Mouse (Mus musculus): ENCODE results near the gene Dalrd3. TPM values are rescaled to one million over a fixed set of nuclear protein-coding genes. Genes with fewer than 3 reads are reported as not detected.

Dalrd3 gene
- polyA plus RNA-seq, 1 experiment from 2014 or later = 150 TPM

DNA sequence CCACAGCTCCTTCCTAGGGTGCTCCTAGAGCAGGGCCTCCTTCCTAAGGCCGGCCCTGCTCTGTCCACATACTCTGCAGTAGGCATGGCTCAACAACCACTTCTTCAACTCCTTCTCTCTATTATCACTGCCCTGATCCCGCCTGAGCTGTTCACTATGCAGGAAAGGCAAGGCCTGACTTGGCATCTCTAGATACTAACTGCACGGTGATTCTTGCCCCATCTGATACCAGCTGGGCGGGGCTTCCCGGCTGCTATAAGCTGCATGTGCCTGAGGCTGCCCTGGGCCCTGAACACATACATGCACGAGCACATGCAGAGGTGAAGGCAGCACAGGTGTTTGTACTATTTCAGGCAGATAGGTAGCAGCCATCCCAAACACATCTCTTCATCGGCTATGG lies 5.6 kb upstream of the Dalrd3 start:
- Histone ChIP-seq H3K36me3 (peaks cover 47% of the 10 kb centered on the region), H3K4me1 (peaks cover 30% of the 10 kb centered on the region), H3K9ac (no peak overlapping the region), H3K9me3 (no peaks in the 10 kb centered on the region), H3K27ac (no peak overlapping the region), H3K27me3 (no peaks in the 10 kb centered on the region), H3K4me3 (no peak overlapping the region), H3K4me2 (no peak overlapping the region)
- ATAC-seq (ENCODE audit: borderline replicate concordance, extremely low read depth, low FRiP score, low TSS enrichment) = no peak
- WGBS = 84% methylated on average over 7 of the region's 7 CpGs

DNA sequence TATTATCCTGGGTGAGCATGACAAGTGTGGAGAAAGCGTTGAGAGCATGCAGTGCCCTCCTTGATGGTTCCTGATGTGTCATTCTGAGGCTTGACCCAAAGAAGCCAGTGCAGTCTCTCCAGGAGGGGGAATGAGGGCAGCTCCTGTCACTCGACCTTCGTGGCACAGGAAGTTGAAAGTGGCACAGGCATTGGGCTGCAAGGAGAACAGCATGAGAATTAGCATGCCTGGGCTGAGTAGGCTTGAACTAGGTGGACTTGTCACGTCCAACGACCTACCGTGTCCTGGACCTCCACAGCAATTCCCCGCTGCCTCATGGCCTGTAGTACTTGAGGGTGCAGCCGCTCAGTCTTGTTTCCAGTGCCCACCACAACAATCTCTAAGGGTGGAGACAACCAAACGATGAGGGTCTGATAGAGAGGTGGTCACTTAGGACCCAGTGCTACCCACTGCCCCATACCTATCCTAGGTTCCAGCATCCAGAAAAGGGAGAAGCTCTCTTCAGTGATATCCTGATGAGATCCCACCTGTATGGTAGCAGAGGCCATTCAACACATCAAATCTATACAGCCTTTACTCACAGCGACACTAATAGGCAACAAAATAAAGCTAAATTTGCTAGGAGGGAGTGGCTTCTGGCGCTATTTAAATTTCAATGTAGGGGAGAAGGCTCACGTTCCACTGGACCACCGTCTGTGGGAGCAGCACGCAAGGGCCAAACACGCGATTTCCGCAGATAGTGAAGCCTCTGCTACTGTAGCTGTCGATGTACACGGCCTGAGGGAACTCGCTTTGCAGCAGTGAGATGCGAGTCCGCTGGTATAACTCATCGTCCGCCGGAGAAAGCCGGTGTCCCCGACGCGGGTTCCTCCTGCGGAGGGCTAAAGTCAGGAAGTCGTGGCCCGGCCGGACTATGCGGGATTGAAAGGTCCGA lies 3.5 kb upstream of the Dalrd3 start:
- WGBS = 8% methylated on average over 35 of the region's 35 CpGs
- H3K27me3 ChIP-seq = no peaks in the 10 kb centered on the region
- no peak for ATAC-seq (ENCODE audit: borderline replicate concordance, extremely low read depth, low FRiP score, low TSS enrichment)

DNA sequence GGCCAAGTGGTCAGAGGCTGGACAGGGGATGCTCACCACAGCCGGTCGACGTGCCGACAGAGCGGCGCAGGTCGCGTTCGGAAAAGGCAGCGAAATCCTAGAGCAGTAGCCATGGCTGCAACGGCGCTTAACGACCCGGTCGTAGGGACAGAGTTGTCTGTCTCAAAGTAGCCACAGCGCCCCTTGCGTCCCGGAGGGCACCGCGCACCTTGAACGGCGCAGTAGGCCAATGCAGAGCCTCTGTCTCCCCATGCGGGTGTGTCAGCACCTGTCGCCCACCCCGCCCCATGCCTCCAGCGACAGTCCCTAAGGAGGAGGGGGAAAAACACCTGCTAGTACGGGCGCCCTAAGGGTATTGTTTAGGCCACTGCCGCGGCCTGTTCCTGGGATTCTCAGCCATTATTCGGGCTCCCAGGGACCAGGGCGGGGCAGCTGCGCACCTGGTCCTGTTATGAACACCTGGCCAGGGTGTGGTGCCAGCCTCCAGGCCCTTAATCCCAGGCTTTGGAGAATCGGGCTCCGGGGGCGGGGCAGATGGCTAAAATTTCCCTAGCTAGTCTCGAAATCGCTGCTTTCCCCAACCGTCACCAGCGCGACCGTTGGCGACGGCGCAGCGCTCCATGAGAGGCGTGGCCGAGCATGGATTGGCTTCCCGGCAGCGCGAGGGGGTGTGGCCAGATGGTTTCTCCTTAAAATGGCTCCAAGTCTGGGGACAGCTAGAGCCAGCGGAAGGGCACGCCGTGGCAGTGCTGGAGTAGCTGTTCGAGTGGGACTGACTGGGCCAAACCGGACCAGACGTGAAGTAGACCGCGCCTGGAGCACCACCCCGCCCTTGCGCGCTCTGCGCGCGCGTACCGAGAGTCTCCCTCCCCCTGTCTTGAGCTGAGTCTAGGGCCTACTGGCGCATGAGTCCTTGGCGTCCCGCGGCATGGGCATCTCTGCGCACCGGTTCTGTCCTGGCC lies 2.6 kb upstream of the Dalrd3 start, which contains the start of gene Ndufaf3:
Gene Ndufaf3, minus strand, starts transcription at position 620 of the 962 bp plus-strand sequence.
- ATAC-seq (ENCODE audit: borderline replicate concordance, extremely low read depth, low FRiP score, low TSS enrichment) = peak; percentile 88
- peaks cover 47% of the 10 kb centered on the region for H3K36me3 ChIP-seq

More for the DNA sequence above, 3.5 kb upstream of the Dalrd3 start:
- Histone ChIP-seq H3K4me3 (peak overlapping the region; percentile 89), H3K9ac (peak overlapping the region; percentile 86), H3K36me3 (peaks cover 44% of the 10 kb centered on the region), H3K4me2 (peak overlapping the region; percentile 93), H3K27ac (peak overlapping the region; percentile 95), H3K9me3 (no peaks in the 10 kb centered on the region), H3K4me1 (peaks cover 45% of the 10 kb centered on the region)

DNA sequence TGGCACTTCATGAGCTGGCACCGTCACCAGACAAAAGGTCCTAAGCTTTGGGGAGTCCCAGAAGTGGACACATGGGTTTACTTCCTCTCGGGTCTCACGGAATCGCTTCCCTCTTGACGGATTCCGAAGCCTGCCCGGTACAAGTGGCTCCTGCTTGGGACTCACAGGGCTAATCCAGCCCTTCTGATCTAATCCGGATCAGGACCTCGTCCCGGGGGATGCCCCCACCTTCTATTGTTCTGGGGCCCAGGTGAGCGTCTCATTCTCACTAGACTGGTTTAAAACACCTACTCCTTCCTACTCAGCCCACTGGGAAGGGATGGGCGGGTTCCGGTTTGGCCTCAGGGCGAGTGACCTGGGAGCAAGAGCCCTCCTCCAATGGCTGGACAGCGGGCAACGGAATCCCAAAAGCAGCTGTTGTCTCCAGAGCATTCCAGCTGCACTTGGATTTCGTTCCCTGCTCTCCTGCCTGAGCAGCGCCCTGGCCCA lies 1.7 kb upstream of the Dalrd3 start:
- no peak for ATAC-seq (ENCODE audit: borderline replicate concordance, extremely low read depth, low FRiP score, low TSS enrichment)
- 11% methylated on average over 18 of the region's 18 CpGs for WGBS
- Histone ChIP-seq H3K27ac (peak overlapping the region; percentile 95), H3K9me3 (no peaks in the 10 kb centered on the region), H3K4me1 (peaks cover 37% of the 10 kb centered on the region), H3K27me3 (no peaks in the 10 kb centered on the region), H3K4me3 (peak overlapping the region; percentile 89), H3K9ac (peak overlapping the region; percentile 86), H3K4me2 (peak overlapping the region; percentile 93), H3K36me3 (peaks cover 49% of the 10 kb centered on the region)

More for the DNA sequence above, 2.6 kb upstream of the Dalrd3 start, which contains the start of gene Ndufaf3:
- H3K4me3 ChIP-seq = peak within 1 kb of the TSS; percentile 89
- no peaks in the 10 kb centered on the region for H3K27me3 ChIP-seq
- peak within 1 kb of the TSS; percentile 86 for H3K9ac ChIP-seq
- WGBS = under 1% methylated on average over 73 of the region's 73 CpGs
- peaks cover 37% of the 10 kb centered on the region for H3K4me1 ChIP-seq
- peak within 1 kb of the TSS; percentile 95 for H3K27ac ChIP-seq
- peak within 1 kb of the TSS; percentile 93 for H3K4me2 ChIP-seq
- H3K9me3 ChIP-seq = no peaks in the 10 kb centered on the region

DNA sequence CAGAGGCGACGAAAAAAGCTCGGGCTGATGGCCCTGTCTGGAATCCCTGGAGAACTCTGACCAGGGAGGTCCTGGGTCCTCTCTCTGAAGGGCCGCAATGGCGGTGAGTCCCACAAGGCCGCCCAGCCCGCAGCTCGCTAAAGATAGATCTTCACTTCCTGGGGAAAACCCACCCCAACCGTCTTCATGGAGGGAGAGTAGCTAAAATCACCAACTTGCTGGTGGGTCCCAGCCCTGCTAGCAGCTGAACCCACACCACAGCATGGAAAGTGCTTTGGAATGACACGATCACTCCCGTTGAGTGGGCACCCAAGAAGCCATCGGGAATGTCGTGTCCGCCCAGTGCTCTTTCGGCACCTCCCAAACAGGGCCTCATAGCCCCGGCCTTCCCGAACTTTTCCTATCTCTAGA lies 1.2 kb upstream of the Dalrd3 start:
- H3K9me3 ChIP-seq = no peaks in the 10 kb centered on the region
- peak overlapping the region; percentile 95; the same call in 1 of the 2 replicates for H3K27ac ChIP-seq
- H3K9ac ChIP-seq = no peak overlapping the region
- peaks cover 49% of the 10 kb centered on the region for H3K36me3 ChIP-seq
- peak overlapping the region; percentile 93 for H3K4me2 ChIP-seq
- no peak for ATAC-seq (ENCODE audit: borderline replicate concordance, extremely low read depth, low FRiP score, low TSS enrichment)
- no peaks in the 10 kb centered on the region for H3K27me3 ChIP-seq
- 71% methylated on average over 17 of the region's 17 CpGs for WGBS
- peaks cover 37% of the 10 kb centered on the region for H3K4me1 ChIP-seq
- peak overlapping the region; percentile 89 for H3K4me3 ChIP-seq

DNA sequence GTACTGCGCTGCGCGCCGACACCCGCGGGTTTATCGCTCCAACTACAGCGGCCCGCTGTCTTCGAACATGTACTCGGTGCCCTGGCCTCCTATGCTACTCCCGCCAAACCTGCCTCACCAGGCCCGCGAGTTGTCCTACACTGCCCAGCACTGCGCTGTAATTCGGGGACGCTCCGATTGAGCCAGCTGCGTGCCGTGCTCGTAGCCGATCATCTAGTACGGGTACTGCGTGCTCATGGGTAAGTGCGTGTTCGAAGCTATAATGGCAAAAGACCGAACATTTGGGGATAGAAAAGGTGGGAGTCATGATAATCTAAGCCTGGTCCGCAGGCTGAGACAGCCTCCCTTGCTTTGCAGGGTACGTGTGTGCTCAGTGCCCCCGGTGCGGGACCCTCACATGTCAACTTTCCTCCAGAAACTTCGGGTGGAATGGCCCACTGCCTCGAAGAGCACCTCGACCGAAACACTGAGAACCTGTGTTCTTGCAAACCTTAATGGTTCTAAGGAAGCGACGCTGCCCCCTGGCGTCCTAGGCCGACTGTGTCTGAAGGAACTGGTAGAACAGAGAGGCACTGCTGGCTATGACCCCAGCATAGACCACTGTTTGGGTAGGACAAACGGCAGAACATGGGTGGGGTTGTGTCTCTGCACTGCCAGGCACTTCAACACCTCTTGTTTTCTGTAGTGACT lies 666 bp downstream of the Dalrd3 start:
- H3K27me3 ChIP-seq = no peaks in the 10 kb centered on the region
- peak overlapping the region; percentile 54 for H3K27ac ChIP-seq
- no peaks in the 10 kb centered on the region for H3K9me3 ChIP-seq
- peak overlapping the region; percentile 58 for H3K4me3 ChIP-seq
- peaks cover 42% of the 10 kb centered on the region for H3K4me1 ChIP-seq
- no peak for ATAC-seq (ENCODE audit: borderline replicate concordance, extremely low read depth, low FRiP score, low TSS enrichment)
- 2% methylated on average over 40 of the region's 40 CpGs for WGBS
- H3K4me2 ChIP-seq = peak overlapping the region; percentile 100
- peaks cover 48% of the 10 kb centered on the region for H3K36me3 ChIP-seq
- H3K9ac ChIP-seq = peak overlapping the region; percentile 61

DNA sequence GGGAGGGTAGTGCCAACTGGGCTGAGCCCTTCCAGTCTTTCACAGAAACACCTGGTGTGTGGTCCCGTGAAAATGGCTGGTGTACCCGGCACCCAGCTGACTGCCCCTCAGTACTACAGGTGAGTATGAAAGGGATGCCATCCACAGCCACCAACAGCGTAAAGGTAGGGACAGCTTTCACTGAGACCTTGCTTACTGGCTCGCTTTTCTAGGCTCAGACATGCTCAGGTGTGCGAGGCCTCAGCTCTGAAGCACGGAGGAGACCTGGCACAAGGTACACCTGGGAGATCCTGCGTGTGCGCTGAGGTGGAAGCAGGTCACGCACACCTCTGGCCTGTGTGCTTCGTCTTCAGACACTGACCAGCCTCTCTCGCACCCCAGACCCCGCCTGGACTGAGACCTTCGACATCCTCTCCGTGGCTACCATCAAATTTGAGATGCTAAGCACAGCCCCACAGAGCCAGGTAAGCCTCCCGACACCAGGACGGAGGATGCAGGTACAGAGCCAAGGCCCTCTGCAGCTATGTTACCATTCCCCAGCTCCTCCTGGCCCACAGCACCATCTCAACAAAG lies 1.8 kb downstream of the Dalrd3 start:
- Histone ChIP-seq H3K27ac (no peak overlapping the region), H3K9ac (no peak overlapping the region), H3K4me2 (no peak overlapping the region), H3K9me3 (no peaks in the 10 kb centered on the region), H3K36me3 (peaks cover 53% of the 10 kb centered on the region), H3K27me3 (no peaks in the 10 kb centered on the region), H3K4me1 (peaks cover 38% of the 10 kb centered on the region), H3K4me3 (no peak overlapping the region)
- no peak for ATAC-seq (ENCODE audit: borderline replicate concordance, extremely low read depth, low FRiP score, low TSS enrichment)
- WGBS = 89% methylated on average over 16 of the region's 16 CpGs

DNA sequence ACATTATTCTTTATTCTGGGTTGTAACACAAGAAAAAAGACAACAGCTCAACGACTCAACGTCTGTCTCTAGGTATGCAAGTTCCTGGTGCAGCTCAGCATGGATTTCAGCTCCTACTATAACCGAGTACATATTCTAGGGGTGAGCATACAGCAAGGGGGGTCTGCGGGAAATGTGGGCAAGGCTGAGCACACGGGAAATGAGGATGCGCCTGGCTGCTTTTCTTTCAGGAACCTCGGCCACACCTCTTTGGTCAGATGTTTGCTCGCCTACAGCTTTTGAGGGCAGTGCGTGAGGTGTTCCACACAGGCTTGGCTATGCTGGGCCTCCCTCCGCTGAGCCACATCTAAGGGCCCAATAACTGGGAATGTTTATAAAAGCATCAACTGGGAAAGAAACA lies 2.6 kb downstream of the Dalrd3 start:
- Histone ChIP-seq H3K4me3 (no peak overlapping the region), H3K27me3 (no peaks in the 10 kb centered on the region), H3K4me2 (no peak overlapping the region), H3K9ac (no peak overlapping the region), H3K36me3 (peaks cover 54% of the 10 kb centered on the region), H3K9me3 (no peaks in the 10 kb centered on the region), H3K27ac (no peak overlapping the region), H3K4me1 (peaks cover 46% of the 10 kb centered on the region)
- 76% methylated on average over 10 of the region's 10 CpGs for WGBS
- ATAC-seq (ENCODE audit: borderline replicate concordance, extremely low read depth, low FRiP score, low TSS enrichment) = no peak

DNA sequence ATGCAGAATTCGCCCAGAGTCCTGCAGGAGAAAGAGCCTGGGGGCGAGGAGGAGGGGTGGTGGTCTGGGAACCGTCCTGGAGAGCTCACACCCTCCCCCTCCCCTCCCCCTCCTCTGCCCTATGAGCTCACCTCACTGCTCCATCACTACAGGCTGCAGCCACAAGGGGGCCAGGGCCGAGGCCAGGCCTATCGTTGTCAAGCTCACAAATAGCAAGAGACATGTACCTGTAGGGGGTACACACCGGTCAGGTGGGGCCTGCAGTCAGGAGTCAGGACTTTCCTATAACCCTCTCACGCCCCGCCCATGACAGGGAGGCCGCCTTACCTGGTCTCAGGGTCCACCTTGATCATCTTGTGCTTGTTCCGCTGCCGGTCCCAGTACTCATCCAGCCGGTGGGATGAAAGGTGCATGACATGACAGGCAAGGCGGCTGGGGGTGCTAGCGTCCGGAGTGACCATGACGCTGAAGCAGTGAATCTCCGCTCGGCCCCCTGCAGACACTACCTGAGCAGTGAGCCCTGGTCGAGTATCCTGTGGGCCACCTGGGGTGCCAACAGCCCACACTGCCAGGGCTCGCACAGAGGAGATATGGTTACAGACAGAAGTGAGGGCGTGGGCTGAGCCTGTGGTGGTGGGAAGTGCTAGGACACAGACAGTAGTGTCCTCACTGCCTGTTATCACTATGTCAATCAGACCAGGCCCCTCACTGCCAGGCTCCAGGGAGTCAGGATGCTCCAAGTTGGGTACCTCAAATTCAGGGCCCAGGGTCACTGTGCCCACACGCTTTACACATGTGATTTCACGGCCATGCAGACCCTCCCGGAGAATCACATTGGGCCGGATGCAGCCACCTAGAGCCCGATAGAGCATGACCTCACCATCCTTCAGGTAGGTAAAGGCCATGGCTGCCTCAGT lies 4.3 kb downstream of the Dalrd3 start:
- H3K9me3 ChIP-seq = no peaks in the 10 kb centered on the region
- no peak overlapping the region for H3K4me3 ChIP-seq
- H3K27me3 ChIP-seq = no peaks in the 10 kb centered on the region
- peaks cover 54% of the 10 kb centered on the region for H3K36me3 ChIP-seq
- H3K4me1 ChIP-seq = peaks cover 42% of the 10 kb centered on the region
- ATAC-seq (ENCODE audit: borderline replicate concordance, extremely low read depth, low FRiP score, low TSS enrichment) = no peak
- H3K9ac ChIP-seq = no peak overlapping the region
- 53% methylated on average over 26 of the region's 26 CpGs for WGBS
- 0 out of 2 replicates have a peak overlapping the region, but pooled peaks have one; percentile 10 for H3K27ac ChIP-seq
- H3K4me2 ChIP-seq = no peak overlapping the region

DNA sequence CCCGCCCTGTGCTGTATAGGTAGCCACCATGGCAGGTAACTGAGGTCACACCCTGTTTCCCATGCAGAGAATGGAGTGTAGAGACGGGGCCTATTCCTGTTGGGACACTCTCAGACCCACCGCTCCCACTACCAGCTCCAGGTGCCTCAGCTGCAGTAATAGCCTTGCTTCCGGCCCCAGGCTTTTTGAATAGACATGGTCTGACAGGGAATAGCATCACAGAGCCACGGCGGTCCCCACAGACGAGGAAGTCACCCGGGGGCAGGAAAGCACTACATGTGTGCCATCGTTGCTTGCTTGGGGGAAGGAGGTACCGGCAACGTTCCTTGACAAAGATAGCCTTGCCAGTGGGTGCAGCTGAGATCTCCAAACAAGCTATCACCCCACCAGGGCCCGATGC lies 5.2 kb downstream of the Dalrd3 start:
- 87% methylated on average over 12 of the region's 12 CpGs for WGBS
- ATAC-seq (ENCODE audit: borderline replicate concordance, extremely low read depth, low FRiP score, low TSS enrichment) = no peak
- no peaks in the 10 kb centered on the region for H3K27me3 ChIP-seq
- H3K9me3 ChIP-seq = no peaks in the 10 kb centered on the region
- H3K27ac ChIP-seq = no peak overlapping the region
- H3K4me3 ChIP-seq = no peak overlapping the region
- H3K4me2 ChIP-seq = no peak overlapping the region
- H3K9ac ChIP-seq = no peak overlapping the region
- peaks cover 45% of the 10 kb centered on the region for H3K4me1 ChIP-seq
- H3K36me3 ChIP-seq = peaks cover 54% of the 10 kb centered on the region
